Mouse (Mus musculus) forebrain, embryonic 11.5 days (tissue): ENCODE measurements around the gene Bloc1s5. TPM values are rescaled to one million over a fixed set of nuclear protein-coding genes. Genes with fewer than 3 reads are reported as not detected.

Source experiments
- ATAC-seq: fragments of 200-750 bp; cut with Nextera tagmentation; replicated peaks from 2 replicates; pipeline ENCODE4 v1.8.0; 2017; ENCODE audit warnings: moderate TSS enrichment; ENCODE audit not compliant: low FRiP score
- DNase-seq: peaks from one replicate; pipeline ENCODE4 v3.0.0-alpha.2; 2017; ENCODE audit warnings: low spot score
- H3K27ac ChIP-seq: fragments of 300-500 bp; sonication (generic); 2 replicates; pipeline ENCODE4 v1.5.1; 2014; ENCODE audit warnings: low read depth, low read length
- H3K27me3 ChIP-seq: fragments of 300-500 bp; sonication (generic); 2 replicates; pipeline ENCODE4 v1.6.1; 2014; ENCODE audit warnings: mild to moderate bottlenecking, low read length, mixed read lengths; ENCODE audit not compliant: control insufficient read depth, insufficient read depth
- H3K36me3 ChIP-seq: fragments of 300-500 bp; sonication (generic); 2 replicates; pipeline ENCODE4 v1.6.1; 2014; ENCODE audit warnings: mild to moderate bottlenecking, low read length, moderate library complexity, mixed read lengths; ENCODE audit not compliant: control insufficient read depth, insufficient read depth
- H3K4me1 ChIP-seq: fragments of 300-500 bp; sonication (generic); replicated peaks from 2 replicates; pipeline ENCODE4 v1.6.1; 2014; ENCODE audit warnings: low read length, mixed read lengths; ENCODE audit not compliant: control insufficient read depth, insufficient read depth
- H3K4me2 ChIP-seq: fragments of 300-500 bp; sonication (generic); 2 replicates; pipeline ENCODE4 v1.6.1; 2014; ENCODE audit warnings: low read depth, mild to moderate bottlenecking, low read length, moderate library complexity, mixed read lengths; ENCODE audit not compliant: severe bottlenecking
- H3K4me3 ChIP-seq: fragments of 300-500 bp; sonication (generic); 2 replicates; pipeline ENCODE4 v1.5.1; 2014; ENCODE audit warnings: low read depth, low read length
- H3K9ac ChIP-seq: fragments of 300-500 bp; sonication (generic); 2 replicates; pipeline ENCODE4 v1.6.1; 2014; ENCODE audit warnings: low read length
- H3K9me3 ChIP-seq: fragments of 300-500 bp; sonication (generic); 2 replicates; pipeline ENCODE4 v1.6.1; 2016; ENCODE audit warnings: low read length, mixed read lengths; ENCODE audit not compliant: control insufficient read depth
- WGBS: fragments of 180-500 bp; shearing (Covaris S2); extraction: QIAGEN DNeasy Blood & Tissue Kit; methylation state at CpG from one replicate; pipeline ENCODE4 v1.1.7; 2014; 5-methylcytosine and 5-hydroxymethylcytosine counted together
- polyA plus RNA-seq: library from polyadenylated mRNA; unstranded; fragments of >200 nt; fragmentation: Nextera tagmentation; extraction: Ambion mirVana; gene quantifications from 2 replicates; pipeline ENCODE4 v1.2.1, GENCODE M21; 2014

Gene Bloc1s5
- polyA plus RNA-seq, 1 experiment from 2014 or later: 22.2 TPM

- no peak overlapping the region for H3K9ac ChIP-seq
- H3K36me3 ChIP-seq: no peaks in the 10 kb centered on the region
- no peak overlapping the region for H3K4me2 ChIP-seq
- ATAC-seq (no peak), DNase-seq (no peak)
- no peak overlapping the region for H3K4me3 ChIP-seq
- H3K4me1 ChIP-seq: no peaks in the 10 kb centered on the region
- H3K27me3 ChIP-seq: no peaks in the 10 kb centered on the region
- H3K27ac ChIP-seq: no peak overlapping the region
- WGBS: 88% methylated on average over 11 of the region's 11 CpGs
- no peaks in the 10 kb centered on the region for H3K9me3 ChIP-seq
Observed at GRCm38 (mm10) chr13:38600811-38601210, 34.1 kb downstream of the Bloc1s5 start.

GRCm38 (mm10) chr13:38597076-38597475, 37.8 kb downstream of the Bloc1s5 start:
- DNase-seq (no peak), ATAC-seq (no peak)
- Histone ChIP-seq H3K9ac (no peak overlapping the region), H3K9me3 (no peaks in the 10 kb centered on the region), H3K36me3 (no peaks in the 10 kb centered on the region), H3K4me1 (no peaks in the 10 kb centered on the region), H3K27ac (no peak overlapping the region), H3K27me3 (no peaks in the 10 kb centered on the region), H3K4me3 (no peak overlapping the region), H3K4me2 (no peak overlapping the region)
- 66% methylated on average over 3 of the region's 3 CpGs for WGBS

GRCm38 (mm10) chr13:38596461-38596860, 38.4 kb downstream of the Bloc1s5 start:
- Histone ChIP-seq H3K27me3 (no peaks in the 10 kb centered on the region), H3K9me3 (no peaks in the 10 kb centered on the region), H3K27ac (no peak overlapping the region), H3K9ac (no peak overlapping the region), H3K4me3 (no peak overlapping the region), H3K4me1 (no peaks in the 10 kb centered on the region), H3K36me3 (no peaks in the 10 kb centered on the region), H3K4me2 (no peak overlapping the region)
- no peak for DNase-seq
- 74% methylated on average over 4 of the region's 4 CpGs for WGBS
- no peak for ATAC-seq

GRCm38 (mm10) chr13:38593114-38593513, 41.8 kb downstream of the Bloc1s5 start:
- DNase-seq (no peak), ATAC-seq (no peak)
- Histone ChIP-seq H3K4me3 (no peak overlapping the region), H3K9ac (no peak overlapping the region), H3K9me3 (no peaks in the 10 kb centered on the region), H3K36me3 (no peaks in the 10 kb centered on the region), H3K4me1 (no peaks in the 10 kb centered on the region), H3K27ac (no peak overlapping the region), H3K4me2 (no peak overlapping the region), H3K27me3 (no peaks in the 10 kb centered on the region)
- 57% methylated on average over 6 of the region's 6 CpGs for WGBS

- no peak for DNase-seq
- H3K9me3 ChIP-seq: no peaks in the 10 kb centered on the region
- H3K9ac ChIP-seq: no peak overlapping the region
- H3K36me3 ChIP-seq: no peaks in the 10 kb centered on the region
- ATAC-seq: no peak
- H3K27me3 ChIP-seq: no peaks in the 10 kb centered on the region
- H3K4me1 ChIP-seq: no peaks in the 10 kb centered on the region
- no peak overlapping the region for H3K4me3 ChIP-seq
- H3K27ac ChIP-seq: no peak overlapping the region
- 89% methylated on average over 5 of the region's 5 CpGs for WGBS
- H3K4me2 ChIP-seq: no peak overlapping the region
Observed at GRCm38 (mm10) chr13:38587350-38587749, 47.6 kb downstream of the Bloc1s5 start.

GRCm38 (mm10) chr13:38586451-38586850, 48.5 kb downstream of the Bloc1s5 start:
- H3K27ac ChIP-seq: no peak overlapping the region
- 97% methylated on average over 4 of the region's 4 CpGs for WGBS
- no peak for ATAC-seq
- H3K9ac ChIP-seq: no peak overlapping the region
- no peaks in the 10 kb centered on the region for H3K9me3 ChIP-seq
- no peaks in the 10 kb centered on the region for H3K27me3 ChIP-seq
- DNase-seq: no peak
- H3K4me3 ChIP-seq: no peak overlapping the region
- H3K4me1 ChIP-seq: no peaks in the 10 kb centered on the region
- no peaks in the 10 kb centered on the region for H3K36me3 ChIP-seq
- no peak overlapping the region for H3K4me2 ChIP-seq

GRCm38 (mm10) chr13:38582768-38583167, 52.1 kb downstream of the Bloc1s5 start:
- no peak overlapping the region for H3K27ac ChIP-seq
- 80% methylated on average over 3 of the region's 3 CpGs for WGBS
- no peaks in the 10 kb centered on the region for H3K9me3 ChIP-seq
- no peak overlapping the region for H3K4me3 ChIP-seq
- ATAC-seq (no peak), DNase-seq (no peak)
- H3K27me3 ChIP-seq: no peaks in the 10 kb centered on the region
- no peaks in the 10 kb centered on the region for H3K36me3 ChIP-seq
- H3K4me1 ChIP-seq: no peaks in the 10 kb centered on the region
- no peak overlapping the region for H3K9ac ChIP-seq
- no peak overlapping the region for H3K4me2 ChIP-seq

GRCm38 (mm10) chr13:38580601-38581457, 54.1 kb downstream of the Bloc1s5 start:
- Histone ChIP-seq H3K9ac (no peak overlapping the region), H3K4me1 (no peaks in the 10 kb centered on the region), H3K36me3 (no peaks in the 10 kb centered on the region), H3K9me3 (no peaks in the 10 kb centered on the region), H3K4me2 (no peak overlapping the region), H3K4me3 (no peak overlapping the region), H3K27me3 (no peaks in the 10 kb centered on the region), H3K27ac (no peak overlapping the region)
- no peak for ATAC-seq
- peak; percentile 56 for DNase-seq
- 72% methylated on average over 11 of the region's 11 CpGs for WGBS
